Mouse (Mus musculus) splenic B cell, adult 2 months (primary cell): ENCODE data around the gene Rhov.

Experiments used
- DNase-seq: peaks from one replicate; pipeline ENCODE4 v3.0.0-alpha.2; 2011; ENCODE audit warnings: low read depth, low spot score
- H3K27me3 ChIP-seq: 2 replicates; pipeline ENCODE4 v1.6.1; 2012; ENCODE audit warnings: mild to moderate bottlenecking, low read length, moderate library complexity, mixed read lengths; ENCODE audit not compliant: control insufficient read depth, poor library complexity, insufficient read depth, severe bottlenecking
- H3K36me3 ChIP-seq: 2 replicates; pipeline ENCODE4 v1.6.1; 2012; ENCODE audit warnings: mild to moderate bottlenecking, low read length, moderate library complexity, mixed read lengths; ENCODE audit not compliant: control insufficient read depth, poor library complexity, insufficient read depth, severe bottlenecking

Gene Rhov

DNA sequence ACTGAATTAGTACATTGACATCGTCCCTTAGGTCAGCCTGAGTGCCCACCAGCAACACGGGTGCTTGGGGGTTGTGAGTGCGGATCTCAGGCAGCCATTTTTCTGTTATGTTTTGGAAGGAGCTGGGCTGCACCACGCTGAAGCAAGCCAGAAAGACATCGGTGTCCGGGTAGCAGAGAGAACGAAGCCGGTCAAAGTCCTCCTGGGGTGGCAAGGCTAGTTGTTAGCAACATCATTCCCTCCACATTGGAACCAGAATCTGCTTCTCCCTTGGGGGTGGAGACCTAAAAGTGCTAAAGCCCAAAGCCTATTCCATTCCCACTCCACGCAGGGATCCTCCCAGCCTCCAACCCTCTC lies 808 bp downstream of the Rhov start:
- no peak for DNase-seq
- Histone ChIP-seq H3K27me3 (no peaks in the 10 kb centered on the region), H3K36me3 (no peaks in the 10 kb centered on the region)

DNA sequence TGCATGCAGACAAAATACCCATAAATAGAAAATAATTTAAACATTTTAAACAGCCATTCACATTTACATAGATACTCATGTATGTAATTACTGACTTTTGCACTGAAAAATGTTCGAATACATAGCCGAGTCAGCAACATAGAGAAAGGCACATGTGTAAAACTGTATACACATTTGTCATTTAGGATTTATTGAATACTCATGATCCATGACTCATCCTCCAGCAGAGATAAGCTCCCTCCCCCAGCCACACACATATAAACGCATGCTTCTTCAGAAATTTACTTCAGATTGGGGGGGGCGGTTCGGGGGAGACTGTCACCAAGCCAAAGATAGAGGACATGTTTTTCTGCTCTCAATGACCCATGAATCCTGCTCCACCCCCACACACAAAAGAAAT lies 7.3 kb downstream of the Rhov start:
- no peak for DNase-seq

DNA sequence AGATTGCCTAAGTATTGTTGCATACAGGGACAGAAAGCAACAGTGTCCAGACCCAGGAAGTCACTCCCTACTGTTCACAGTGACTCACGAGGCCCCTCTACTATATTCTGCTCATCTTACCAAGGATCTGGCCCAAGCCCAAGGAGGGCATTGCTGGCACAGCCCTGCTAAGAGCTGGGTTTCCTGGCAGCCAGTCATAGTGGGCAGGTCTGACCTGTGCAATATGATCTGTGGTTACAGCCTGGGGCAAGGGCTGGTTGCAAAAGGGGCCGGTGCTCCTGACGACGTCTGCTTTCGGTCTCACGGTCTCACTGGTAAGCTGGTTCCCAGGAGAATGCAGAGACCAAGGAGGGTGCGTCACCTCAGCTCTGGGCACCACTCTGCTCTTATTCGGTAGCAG lies 8.1 kb downstream of the Rhov start:
- H3K27me3 ChIP-seq: no peaks in the 10 kb centered on the region
- DNase-seq: no peak
- H3K36me3 ChIP-seq: no peaks in the 10 kb centered on the region

More for the DNA sequence above, 7.3 kb downstream of the Rhov start:
- H3K36me3 ChIP-seq: no peaks in the 10 kb centered on the region
- H3K27me3 ChIP-seq: no peaks in the 10 kb centered on the region

DNA sequence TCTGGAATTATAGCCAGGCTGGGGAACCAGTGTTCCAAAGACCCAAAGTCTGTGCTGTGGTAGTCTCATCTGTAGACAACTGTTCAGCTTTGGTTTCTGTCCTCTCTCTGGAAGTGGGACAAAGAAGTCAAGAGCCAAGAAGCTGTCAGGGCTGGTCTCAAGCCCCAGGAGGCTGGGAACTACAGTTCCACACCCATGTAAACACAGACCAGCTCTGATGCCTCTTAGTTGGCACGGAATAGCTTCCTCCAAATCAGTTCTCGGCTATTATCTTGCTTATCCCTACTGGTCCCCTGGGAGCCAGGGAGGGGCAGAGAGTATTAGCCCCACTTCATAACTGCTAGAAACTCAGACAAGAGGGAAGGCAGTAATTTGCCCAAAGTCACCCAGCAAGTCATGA lies 9.7 kb downstream of the Rhov start:
- Histone ChIP-seq H3K36me3 (no peaks in the 10 kb centered on the region), H3K27me3 (no peaks in the 10 kb centered on the region; the same call in 1 of the 2 replicates)
- DNase-seq: no peak

DNA sequence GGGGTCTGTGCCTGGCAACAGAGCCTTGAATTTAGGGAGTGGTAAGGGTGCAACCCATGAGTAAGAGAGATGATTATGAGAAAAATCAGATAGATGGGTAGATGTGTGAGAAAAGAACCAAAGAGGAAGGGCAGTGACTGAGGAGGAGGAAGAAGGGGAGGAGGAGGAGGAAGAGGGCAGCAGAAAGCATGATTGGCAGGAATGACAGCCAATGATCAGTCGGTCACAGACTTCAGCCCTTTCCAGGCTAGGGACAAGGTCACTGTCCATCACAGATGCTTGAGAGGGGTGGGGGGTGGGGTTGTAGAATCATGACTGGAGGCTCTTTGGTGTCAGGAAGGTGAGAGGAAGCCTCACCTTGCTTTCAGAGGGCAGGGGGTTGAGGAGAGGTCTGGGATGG lies 10.6 kb downstream of the Rhov start:
- no peak for DNase-seq
- no peaks in the 10 kb centered on the region for H3K36me3 ChIP-seq
- H3K27me3 ChIP-seq: no peaks in the 10 kb centered on the region; the same call in 1 of the 2 replicates

DNA sequence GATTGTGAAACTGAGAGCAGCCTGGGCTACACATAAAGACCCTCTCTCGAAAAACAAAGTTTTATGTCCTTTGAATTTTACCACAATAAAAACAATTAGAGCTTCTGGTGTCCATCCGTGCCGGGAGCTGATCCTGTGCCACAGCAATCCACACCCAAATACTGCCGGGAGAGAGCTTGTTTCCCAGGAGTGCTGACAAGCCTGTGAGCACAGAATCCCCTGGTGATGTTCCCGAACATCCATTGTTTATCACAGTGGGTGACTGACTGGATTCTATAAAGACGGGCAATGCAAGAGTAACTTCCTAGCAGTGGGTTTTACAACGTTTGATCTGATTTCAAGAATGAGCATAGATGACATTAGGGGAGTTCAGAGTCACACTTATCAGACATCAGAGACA lies 16.1 kb downstream of the Rhov start:
- H3K36me3 ChIP-seq: no peaks in the 10 kb centered on the region
- DNase-seq: no peak
- H3K27me3 ChIP-seq: peaks cover 2% of the 10 kb centered on the region

DNA sequence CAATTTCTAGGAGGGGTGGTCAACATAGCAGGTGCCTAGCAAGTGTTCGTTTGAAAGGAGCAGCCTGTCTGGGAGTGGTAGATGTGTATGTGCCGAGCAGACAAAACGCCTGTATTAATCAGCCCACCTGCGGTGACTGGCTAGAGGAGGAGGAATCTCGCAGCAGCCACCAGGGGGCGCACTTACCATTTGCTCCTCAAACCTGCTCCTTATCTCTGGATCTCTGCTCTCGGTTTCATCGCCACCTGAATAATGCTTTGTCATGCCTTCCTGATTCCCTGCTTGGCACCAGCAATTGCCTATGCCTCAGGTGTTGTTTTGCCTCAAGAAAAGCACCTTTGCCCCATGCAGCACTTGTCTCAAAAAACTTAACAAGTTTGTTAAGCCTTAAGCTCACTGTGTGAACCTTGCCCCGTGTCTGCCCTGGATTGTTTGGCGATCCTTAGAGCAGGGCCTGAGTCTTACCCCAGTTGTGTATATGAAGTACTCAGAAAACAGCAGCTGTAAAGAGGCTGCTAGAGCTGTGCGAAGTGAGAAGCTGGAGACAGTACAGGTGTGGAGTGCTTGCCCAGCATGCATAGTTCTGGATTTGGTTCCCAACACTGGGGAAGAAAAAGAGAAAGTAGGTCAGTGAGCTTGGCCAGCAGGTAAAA lies 20.1 kb downstream of the Rhov start:
- peak; percentile 89 for DNase-seq
- no peaks in the 10 kb centered on the region for H3K36me3 ChIP-seq

DNA sequence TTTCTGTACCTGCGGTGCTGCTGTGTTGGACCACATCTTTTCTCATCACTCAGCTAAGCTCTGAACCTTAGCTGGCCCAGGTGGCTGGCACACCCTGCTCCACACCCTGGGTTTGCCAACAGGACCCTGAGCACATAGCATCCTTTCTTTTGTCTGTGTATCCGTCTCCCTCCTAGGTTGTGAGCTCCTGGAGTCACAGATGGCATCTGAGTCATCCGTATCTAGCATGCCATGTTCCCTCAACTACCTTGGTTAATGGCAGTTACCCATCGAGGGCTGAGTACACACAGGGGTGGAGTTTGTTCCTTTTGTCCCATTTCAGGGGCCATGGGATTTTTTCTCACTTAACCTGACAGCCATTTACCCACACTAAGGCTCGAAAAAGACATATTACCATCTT lies 20.7 kb downstream of the Rhov start:
- no peaks in the 10 kb centered on the region for H3K36me3 ChIP-seq

More for the DNA sequence above, 20.1 kb downstream of the Rhov start:
- peaks cover 2% of the 10 kb centered on the region; the same call in 1 of the 2 replicates for H3K27me3 ChIP-seq

DNA sequence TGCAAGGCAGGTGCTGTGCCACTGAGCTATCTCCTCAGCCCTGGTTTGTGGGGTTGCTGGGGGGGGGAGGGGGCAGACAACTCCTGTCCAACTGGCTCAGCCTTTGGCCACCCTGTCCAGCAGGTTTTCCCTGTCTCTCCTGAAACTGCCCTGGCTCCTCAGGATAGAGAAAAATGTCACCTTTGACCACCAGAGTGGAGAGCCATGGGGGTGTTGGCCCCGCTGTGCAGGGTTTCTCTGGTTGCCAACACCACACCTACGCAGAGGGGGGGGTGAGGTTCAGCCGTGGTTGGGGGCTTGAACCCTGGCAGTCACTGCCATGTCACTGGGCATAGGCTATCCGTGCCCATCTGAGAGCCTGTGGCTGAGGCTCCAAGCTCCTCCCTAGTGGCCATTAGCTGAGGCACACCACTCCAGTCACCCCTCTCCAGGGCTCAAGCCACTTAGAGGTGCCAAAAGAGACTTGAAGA lies 21.4 kb downstream of the Rhov start:
- H3K36me3 ChIP-seq: no peaks in the 10 kb centered on the region
- H3K27me3 ChIP-seq: peaks cover 2% of the 10 kb centered on the region; the same call in 1 of the 2 replicates
- DNase-seq: no peak

More for the DNA sequence above, 20.7 kb downstream of the Rhov start:
- no peak for DNase-seq
- H3K27me3 ChIP-seq: peaks cover 2% of the 10 kb centered on the region; the same call in 1 of the 2 replicates

DNA sequence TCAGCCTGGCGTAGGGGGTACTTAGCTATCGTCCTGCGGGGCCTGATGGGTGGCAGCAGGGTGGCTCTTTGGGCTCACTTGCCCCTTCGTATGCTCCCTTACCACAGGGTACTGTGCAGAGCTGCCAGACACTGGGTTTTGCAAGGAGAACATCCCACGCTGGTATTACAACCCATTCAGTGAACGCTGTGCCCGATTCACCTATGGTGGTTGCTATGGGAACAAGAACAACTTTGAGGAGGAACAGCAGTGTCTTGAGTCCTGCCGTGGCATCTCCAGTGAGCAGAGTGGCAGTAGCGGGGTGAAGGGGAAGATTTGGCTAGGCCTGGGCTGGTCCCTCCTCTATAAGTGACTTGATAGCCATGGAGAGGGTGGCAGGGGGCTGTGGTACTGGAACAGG lies 23.2 kb downstream of the Rhov start:
- H3K36me3 ChIP-seq: no peaks in the 10 kb centered on the region
- H3K27me3 ChIP-seq: peaks cover 2% of the 10 kb centered on the region; the same call in 1 of the 2 replicates
- no peak for DNase-seq

DNA sequence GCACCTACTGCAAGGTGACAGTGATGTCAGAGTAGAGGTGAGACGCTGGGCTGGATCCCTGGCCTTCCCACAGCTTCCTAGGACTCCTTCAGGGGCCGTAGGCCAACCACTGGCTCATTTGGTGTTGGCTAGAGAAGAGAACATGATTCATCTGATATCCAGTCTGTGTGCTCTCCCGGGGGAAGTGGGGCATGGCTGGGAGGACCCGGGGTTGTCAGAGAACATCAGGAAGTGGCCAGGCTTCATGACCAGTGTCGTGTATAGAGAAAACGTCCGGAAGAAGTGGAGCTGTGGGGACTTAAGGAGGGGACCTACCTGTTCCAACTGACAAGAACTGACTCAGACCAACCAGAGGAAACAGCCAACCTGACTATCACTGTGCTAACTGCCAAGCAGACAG lies 25.8 kb downstream of the Rhov start:
- Histone ChIP-seq H3K36me3 (no peaks in the 10 kb centered on the region), H3K27me3 (no peaks in the 10 kb centered on the region)
- no peak for DNase-seq

DNA sequence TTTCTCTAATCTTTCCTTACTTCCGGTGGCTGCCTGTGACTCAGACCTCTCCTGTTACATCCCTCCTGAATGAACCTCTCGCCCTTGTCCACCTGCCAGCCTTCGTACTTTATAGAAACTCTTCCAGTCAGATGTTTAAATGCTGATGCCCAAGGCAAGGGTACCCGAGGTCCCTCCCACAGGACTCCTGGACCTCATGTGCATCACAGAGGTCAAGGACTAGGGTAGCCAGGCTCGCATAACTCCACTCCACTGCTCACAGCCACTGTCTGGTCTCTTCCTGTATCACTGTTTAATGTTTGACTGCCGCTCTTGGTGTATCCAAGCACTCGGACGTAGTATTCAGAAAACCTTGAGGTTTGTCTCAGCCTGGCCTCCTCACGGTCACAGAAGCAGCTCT lies 28.5 kb downstream of the Rhov start:
- no peak for DNase-seq
- Histone ChIP-seq H3K36me3 (no peaks in the 10 kb centered on the region), H3K27me3 (no peaks in the 10 kb centered on the region)

DNA sequence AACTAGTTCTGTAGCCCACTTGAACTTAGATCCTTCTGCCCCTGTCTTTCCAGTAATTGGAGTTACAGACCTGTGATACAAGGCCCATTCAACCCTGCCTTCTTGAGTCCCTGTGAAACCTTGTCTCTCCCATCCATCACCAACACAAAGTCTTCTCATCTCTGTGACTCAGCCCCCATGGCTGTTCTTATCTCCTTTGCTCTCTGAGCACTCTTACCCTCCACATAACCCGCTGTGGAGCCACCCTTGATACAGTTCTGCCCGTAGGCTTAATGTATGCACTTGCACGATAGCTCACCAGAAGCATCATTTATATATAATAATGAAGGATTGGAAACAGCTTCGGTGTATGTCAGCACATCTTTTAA lies 30.3 kb downstream of the Rhov start:
- DNase-seq: no peak
- Histone ChIP-seq H3K27me3 (no peaks in the 10 kb centered on the region), H3K36me3 (no peaks in the 10 kb centered on the region)

DNA sequence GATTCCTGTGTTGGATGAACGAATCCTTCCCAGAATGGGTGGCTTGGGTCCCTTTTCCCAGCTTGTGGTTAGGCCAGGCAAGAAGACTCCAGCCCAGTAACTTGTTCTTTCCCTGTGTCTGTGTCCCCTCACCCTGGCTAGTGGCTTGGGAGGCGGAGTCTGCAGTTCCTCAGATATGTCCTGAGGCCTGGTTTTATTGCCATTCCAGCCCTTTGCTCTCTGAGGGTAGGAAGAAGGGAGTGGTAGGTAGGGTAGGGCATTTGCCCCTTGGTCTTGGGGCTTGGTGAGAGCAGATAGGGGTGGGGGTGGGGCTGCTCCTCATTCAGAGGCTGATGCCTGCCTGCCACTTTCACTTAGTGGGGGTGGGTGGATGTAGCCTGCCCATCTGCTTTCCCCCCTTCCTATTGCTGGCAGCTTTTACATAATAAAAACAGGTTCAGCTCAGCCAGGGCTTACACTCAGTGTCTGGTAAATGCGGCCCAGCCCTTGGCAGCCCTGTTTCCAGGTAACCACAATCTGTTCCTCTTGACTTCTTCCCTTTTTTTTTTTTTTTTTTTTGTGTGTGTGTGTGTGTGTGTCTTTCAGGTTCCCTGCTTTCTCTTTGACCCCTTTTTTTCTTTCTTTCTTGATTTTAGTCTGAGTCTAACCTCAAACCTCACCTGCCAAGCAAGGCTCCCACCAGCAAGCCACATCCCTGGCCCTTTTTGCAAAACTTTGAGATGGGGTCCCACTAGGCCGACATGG lies 30.8 kb downstream of the Rhov start:
- H3K36me3 ChIP-seq: no peaks in the 10 kb centered on the region
- no peaks in the 10 kb centered on the region for H3K27me3 ChIP-seq
- no peak for DNase-seq

DNA sequence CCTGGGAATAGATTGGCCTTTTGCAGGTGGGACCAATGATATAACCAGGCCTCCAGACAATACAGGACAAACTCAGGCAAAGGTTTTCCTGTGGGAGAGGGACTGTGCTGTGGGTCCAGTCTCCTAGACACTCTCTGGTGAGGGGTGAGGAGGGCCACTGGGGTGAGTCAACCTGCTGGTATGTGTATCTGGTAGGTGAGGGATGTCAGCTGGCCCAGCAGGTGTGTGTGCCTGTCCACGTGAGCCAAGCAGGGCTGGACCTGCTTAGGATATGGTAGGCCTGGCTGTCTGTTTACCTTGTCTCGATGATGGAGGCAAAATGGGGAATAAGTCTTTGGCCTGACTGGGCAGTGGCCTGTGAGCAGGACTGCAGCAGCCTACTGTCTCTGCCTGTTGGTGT lies 32.4 kb downstream of the Rhov start:
- no peak for DNase-seq
- Histone ChIP-seq H3K36me3 (no peaks in the 10 kb centered on the region), H3K27me3 (no peaks in the 10 kb centered on the region)
